Comparison of ENCODE assay signal across 8 mouse cellular contexts in genomic region chr1:73996209-73996608, GRCm38 (mm10).
DNase-seq lines count a peak whose midpoint lies in the region; ATAC-seq and TF ChIP-seq lines count a peak whose summit lies in the region.

No protein-coding gene starts in this region.

- H3K9ac ChIP-seq in hindbrain, embryonic 14.5 days = no peak overlapping the region
- H3K9ac ChIP-seq in hindbrain, embryonic 16.5 days (ENCODE audit: low read depth, low read length) = no peak overlapping the region
- H3K9ac ChIP-seq in kidney, postnatal 0 days (ENCODE audit: low read depth, low read length) = no peak overlapping the region

- H3K27ac ChIP-seq in hindbrain, embryonic 14.5 days = no peak overlapping the region
- no peak overlapping the region for H3K27ac ChIP-seq in hindbrain, embryonic 16.5 days (ENCODE audit: low read depth, low read length)
- peak overlapping the region; percentile 29; the same call in 1 of the 2 replicates for H3K27ac ChIP-seq in embryonic fibroblast, embryonic 13.5 days (ENCODE audit: insufficient read depth, low read length)
- H3K27ac ChIP-seq in kidney, postnatal 0 days = 0 out of 2 replicates have a peak overlapping the region, but pooled peaks have one; percentile 25

- peak; percentile 75 for DNase-seq in hindbrain, embryonic 14.5 days (ENCODE audit: low spot score)
- DNase-seq in CD4-positive, CD25-positive, alpha-beta regulatory T cell, adult 2 months (ENCODE audit: low read depth, low spot score) = peak; percentile 72
- peak; percentile 85 for DNase-seq in adrenal gland, postnatal 10 days
- DNase-seq in kidney, postnatal 0 days (ENCODE audit: low spot score) = peak; percentile 73
- DNase-seq in lung, postnatal 25 days (ENCODE audit: low spot score) = peak; percentile 79
- peak; percentile 82 for DNase-seq in testis, postnatal 10 days (ENCODE audit: low spot score)

- no peaks in the 10 kb centered on the region for H3K36me3 ChIP-seq in hindbrain, embryonic 14.5 days (replicated peaks; ENCODE audit: control insufficient read depth, insufficient read depth)
- H3K36me3 ChIP-seq in hindbrain, embryonic 16.5 days (ENCODE audit: control insufficient read depth, insufficient read depth, low read length) = no peaks in the 10 kb centered on the region
- peaks cover 48% of the 10 kb centered on the region for H3K36me3 ChIP-seq in kidney, postnatal 0 days (ENCODE audit: insufficient read depth, low read length)

- H3K4me1 ChIP-seq in hindbrain, embryonic 14.5 days (replicated peaks; ENCODE audit: control insufficient read depth, insufficient read depth, low read length) = no peaks in the 10 kb centered on the region
- no peaks in the 10 kb centered on the region for H3K4me1 ChIP-seq in hindbrain, embryonic 16.5 days (ENCODE audit: control insufficient read depth, insufficient read depth, low read depth, low read length)
- peaks cover 40% of the 10 kb centered on the region for H3K4me1 ChIP-seq in embryonic fibroblast, embryonic 13.5 days (ENCODE audit: control insufficient read depth, insufficient read depth, low read length)
- peaks cover 31% of the 10 kb centered on the region for H3K4me1 ChIP-seq in kidney, postnatal 0 days (replicated peaks; ENCODE audit: insufficient read depth, low read length)

- peak; percentile 55; the same call in 1 of the 2 replicates for TF ChIP-seq CTCF in embryonic fibroblast, embryonic 13.5 days (IDR thresholded peaks at IDR 0.05; ENCODE audit: borderline replicate concordance, insufficient read depth, low read length)
- TF ChIP-seq CTCF in kidney, postnatal 0 days (IDR thresholded peaks at IDR 0.05; ENCODE audit: low read depth) = peak; percentile 82

- H3K4me3 ChIP-seq in hindbrain, embryonic 14.5 days (replicated peaks; ENCODE audit: low read length) = no peak overlapping the region
- no peak overlapping the region for H3K4me3 ChIP-seq in hindbrain, embryonic 16.5 days (ENCODE audit: low read length)
- no peak overlapping the region for H3K4me3 ChIP-seq in embryonic fibroblast, embryonic 13.5 days (ENCODE audit: insufficient read depth, low read length)
- no peak overlapping the region for H3K4me3 ChIP-seq in kidney, postnatal 0 days (replicated peaks; ENCODE audit: low read depth, low read length)

- WGBS in hindbrain, embryonic 14.5 days = 60% methylated on average over 2 of the region's 2 CpGs
- 49% methylated on average over 2 of the region's 2 CpGs for WGBS in hindbrain, embryonic 16.5 days
- WGBS in kidney, postnatal 0 days = 46% methylated on average over 2 of the region's 2 CpGs

- no peaks in the 10 kb centered on the region for H3K9me3 ChIP-seq in hindbrain, embryonic 14.5 days (ENCODE audit: control insufficient read depth, low read length)
- H3K9me3 ChIP-seq in hindbrain, embryonic 16.5 days (ENCODE audit: control insufficient read depth, low read length) = no peaks in the 10 kb centered on the region
- H3K9me3 ChIP-seq in kidney, postnatal 0 days (replicated peaks; ENCODE audit: low read length) = no peaks in the 10 kb centered on the region

- H3K4me2 ChIP-seq in hindbrain, embryonic 14.5 days (replicated peaks) = no peak overlapping the region
- H3K4me2 ChIP-seq in hindbrain, embryonic 16.5 days (ENCODE audit: low read length) = no peak overlapping the region
- no peak overlapping the region for H3K4me2 ChIP-seq in kidney, postnatal 0 days (ENCODE audit: low read length)

- no peak for TF ChIP-seq POLR2A in embryonic fibroblast, embryonic 13.5 days (IDR thresholded peaks at IDR 0.05; ENCODE audit: low read depth, low read length)

- ATAC-seq in hindbrain, embryonic 14.5 days (ENCODE audit: low FRiP score) = no peak
- ATAC-seq in hindbrain, embryonic 16.5 days = no peak
- ATAC-seq in kidney, postnatal 0 days (replicated peaks; ENCODE audit: low FRiP score, low read depth) = 0 out of 2 replicates have a peak, but pooled peaks have one; percentile 12

- no peaks in the 10 kb centered on the region for H3K27me3 ChIP-seq in hindbrain, embryonic 14.5 days (ENCODE audit: control insufficient read depth, insufficient read depth, low read length)
- no peaks in the 10 kb centered on the region for H3K27me3 ChIP-seq in hindbrain, embryonic 16.5 days (replicated peaks; ENCODE audit: control insufficient read depth, insufficient read depth, low read length)
- H3K27me3 ChIP-seq in kidney, postnatal 0 days (ENCODE audit: insufficient read depth, low read length) = no peaks in the 10 kb centered on the region

Comparison
In these comparisons a context has a peak if more than half of its experiments do, and no peak if none do; other contexts are left out.
1. H3K27ac ChIP-seq: peak in embryonic fibroblast, embryonic 13.5 days (single experiment) and kidney, postnatal 0 days (single experiment); none in hindbrain, embryonic 14.5 days (single experiment) and hindbrain, embryonic 16.5 days (single experiment).
2. Peak in every context shown above with its lines, with median percentiles within 50 percentile points of each other: DNase-seq.